Mouse (Mus musculus) embryonic stem cell, embryonic (primary cell): ENCODE results near the gene Nsrp1.

ENCODE experiments used
- CTCF ChIA-PET, 4 experiments: fragments of 300-600 bp in 2 of 4; fragments of 350-600 bp in 2 of 4; sonication (Branson Sonifier 250); formaldehyde crosslinking; loops; one replicate each; lab custom pipeline; 2022; ENCODE audit warnings: inconsistent platforms in 2 of 4; lab: Charles Lee
- POLR2A ChIA-PET, 4 experiments: fragments of 300-600 bp in 2 of 4; fragments of 350-600 bp in 2 of 4; sonication (Branson Sonifier 250); formaldehyde crosslinking; loops; one replicate each; lab custom pipeline; 2022; ENCODE audit warnings: antibody characterized with exemption in 4 of 4, inconsistent platforms in 1 of 4; lab: Charles Lee

Gene Nsrp1

DNA sequence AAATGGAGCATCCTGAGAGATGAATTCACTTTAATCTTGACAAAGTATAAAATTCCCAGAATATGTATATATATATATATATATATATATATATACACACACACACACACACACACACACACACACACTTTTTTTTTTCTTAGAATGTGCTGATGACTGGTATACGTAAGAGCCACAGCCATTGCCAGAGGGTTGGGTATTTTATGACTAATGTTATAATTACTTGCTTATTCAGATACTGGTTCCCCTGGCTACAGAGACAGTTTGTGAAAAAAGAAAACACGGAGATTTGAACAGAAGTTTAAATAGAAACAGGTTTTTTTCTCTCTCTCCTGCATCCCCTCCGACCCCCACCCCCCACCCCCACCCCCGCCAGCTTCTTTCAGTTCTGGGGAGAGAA lies 72.4 kb downstream of the Nsrp1 start:
- POLR2A ChIA-PET: interaction anchor here in 2 of 4 experiments (0.5 to 1.3 kb wide), 3 partner anchors 8 to 145 kb away, joined by 4 read pairs; no protein-coding TSS in a partner anchor
- CTCF ChIA-PET: no interaction called here

DNA sequence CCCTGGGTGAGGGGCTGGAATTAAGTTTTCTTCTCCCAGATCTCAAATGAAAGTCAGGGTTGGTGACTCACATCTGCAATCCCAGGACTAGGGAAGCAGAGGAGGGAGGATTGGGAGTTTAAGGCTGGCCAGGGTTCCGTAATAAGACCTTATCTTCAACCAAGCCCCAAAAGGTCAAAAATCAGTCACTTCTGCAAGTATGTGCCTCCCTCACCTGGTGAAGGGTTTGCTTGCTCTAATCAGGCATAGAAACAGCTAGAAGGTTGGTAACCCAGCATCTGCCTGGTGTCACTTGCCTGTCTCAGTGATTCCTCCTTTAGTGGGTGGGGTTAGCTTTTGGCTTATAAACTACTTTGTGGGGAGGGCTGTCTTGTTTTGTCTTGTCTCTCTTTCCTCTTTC lies 75.9 kb downstream of the Nsrp1 start:
- CTCF ChIA-PET: no interaction called here
- POLR2A ChIA-PET: interaction anchor here in 1 of 4 experiments (1.7 kb wide), 1 partner anchor 57 kb away, joined by 3 read pairs; no protein-coding TSS in a partner anchor

DNA sequence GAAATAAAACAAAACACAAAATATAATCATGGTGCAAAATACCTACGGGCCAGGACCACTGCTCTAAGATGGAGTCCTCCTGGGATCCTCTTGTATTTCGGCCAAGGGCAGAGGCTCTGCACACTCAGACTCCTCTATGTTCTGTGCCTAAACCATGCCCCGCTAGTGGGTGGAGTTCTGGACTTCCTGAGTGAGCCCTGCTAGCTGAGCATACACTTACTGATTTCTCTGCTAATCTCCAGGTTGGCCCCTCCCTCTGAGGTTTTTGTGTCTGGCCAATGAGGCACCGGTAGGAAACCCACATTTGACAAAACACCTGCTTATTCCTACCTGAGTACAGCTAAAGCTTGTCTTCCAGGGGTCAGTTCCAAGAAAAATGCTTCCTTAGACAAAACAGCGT lies 77.5 kb downstream of the Nsrp1 start:
- CTCF ChIA-PET: interaction anchor here in 3 of 4 experiments (0.6 to 1.8 kb wide), 3 partner anchors 70 to 387 kb away, joined by 4 to 7 read pairs (median 4); no protein-coding TSS in a partner anchor
- POLR2A ChIA-PET: interaction anchor here in 3 of 4 experiments (0.7 to 2.4 kb wide), 3 partner anchors 14 to 141 kb away, joined by 3 to 11 read pairs (median 6); no protein-coding TSS in a partner anchor

DNA sequence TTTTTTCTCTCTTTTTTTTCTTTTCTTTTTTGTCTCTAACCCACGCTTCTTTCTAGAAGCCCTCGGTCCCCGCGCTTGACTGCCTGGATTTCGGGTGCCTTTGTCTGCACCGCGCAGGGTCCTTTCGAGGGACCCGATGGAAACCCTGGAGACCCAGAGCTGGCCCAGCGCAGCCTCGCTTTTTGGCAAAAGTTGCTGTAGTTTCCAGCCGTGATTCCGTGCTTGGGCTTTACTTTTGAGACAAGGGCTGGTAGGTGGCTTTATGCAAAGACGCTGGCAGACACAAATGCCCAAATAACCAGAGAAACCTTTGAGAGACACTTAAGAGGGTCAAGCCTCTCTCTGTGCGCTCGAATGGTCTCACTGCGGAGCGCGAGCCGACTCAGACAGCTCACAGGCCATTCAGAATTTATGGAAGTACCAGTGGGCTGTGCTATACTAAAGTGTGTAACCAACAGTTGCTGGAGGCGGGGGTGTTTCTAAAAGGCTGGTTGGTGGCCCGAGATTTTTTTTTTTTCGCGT lies 79.5 kb downstream of the Nsrp1 start:
- POLR2A ChIA-PET: interaction anchor here in 1 of 4 experiments (0.6 to 2.4 kb wide), 4 partner anchors 13 to 329 kb away, joined by 3 to 11 read pairs (median 4); no protein-coding TSS in a partner anchor
- CTCF ChIA-PET: interaction anchor here in 3 of 4 experiments (0.6 to 3.9 kb wide), 6 partner anchors 77 to 1285 kb away, joined by 3 to 29 read pairs (median 3); no protein-coding TSS in a partner anchor

DNA sequence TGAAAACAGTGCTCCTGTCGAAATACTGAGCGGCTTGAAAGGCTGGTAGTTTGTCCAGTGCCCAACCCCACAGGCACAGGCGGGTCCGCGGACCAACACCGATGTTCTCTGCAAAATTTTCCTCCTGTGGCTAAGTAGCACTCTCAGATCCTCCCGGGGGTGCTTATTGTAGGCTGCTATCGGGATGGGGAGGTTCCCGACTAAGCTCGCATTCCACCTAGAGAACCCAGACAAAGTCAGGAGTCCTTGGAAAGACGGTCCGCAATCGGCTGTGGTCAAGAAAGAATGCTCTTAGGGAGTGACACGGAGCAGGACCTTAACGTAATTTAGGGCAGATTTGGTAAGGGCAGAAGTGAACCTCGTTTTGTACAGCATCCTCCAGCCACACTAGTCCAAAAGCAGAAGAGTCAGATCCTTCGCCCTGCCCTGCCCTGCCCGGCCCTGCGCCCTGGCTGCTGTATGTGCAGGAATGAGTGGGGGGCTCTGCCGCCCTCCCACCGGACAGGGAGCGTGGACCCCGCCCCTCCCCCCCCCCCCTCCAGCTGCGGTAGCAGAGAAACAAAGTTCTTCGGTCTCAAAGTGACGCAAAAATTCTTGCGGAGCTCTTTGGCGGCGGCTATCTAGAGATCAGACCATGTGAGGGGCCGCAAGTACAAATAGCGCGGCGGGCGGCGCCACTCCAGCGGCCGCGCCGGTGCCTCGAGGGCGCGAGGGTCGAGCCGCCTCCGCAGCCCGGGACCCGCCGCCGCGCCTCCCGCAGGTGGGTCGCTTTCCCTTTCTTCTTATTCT lies 80.1 kb downstream of the Nsrp1 start, which contains the start of gene Slc6a4:
TSS of gene Slc6a4 (plus strand) at position 688 of the 789 bp plus-strand sequence.
- ChIA-PET CTCF (interaction anchor here (0.5 to 3.9 kb wide), 24 partner anchors 11 to 1454 kb away, joined by 3 to 29 read pairs (median 4); no protein-coding TSS in a partner anchor), POLR2A (interaction anchor here in 3 of 4 experiments (0.5 to 1.5 kb wide), 12 partner anchors 8 to 471 kb away, joined by 3 to 7 read pairs (median 4); no protein-coding TSS in a partner anchor)

DNA sequence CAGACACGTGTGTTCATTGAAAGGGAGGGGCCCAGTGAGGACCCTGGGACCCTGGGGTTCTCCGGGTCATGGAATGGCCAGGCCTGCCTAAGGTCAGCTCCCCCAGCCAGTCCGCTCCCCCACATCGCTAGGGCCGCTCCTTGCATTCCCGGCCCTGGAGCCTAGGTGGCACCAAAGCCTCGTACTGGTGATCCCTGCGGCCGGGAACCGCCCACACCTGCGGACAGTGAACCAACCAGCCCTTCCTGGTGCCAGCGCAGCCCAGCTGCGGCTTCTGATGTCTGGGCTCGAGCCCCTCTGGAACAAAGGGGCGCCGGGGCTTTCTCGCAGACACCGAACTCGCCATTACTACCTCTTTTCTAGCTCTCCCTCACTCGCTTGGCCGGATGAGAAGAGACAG lies 80.9 kb downstream of the Nsrp1 start:
- POLR2A ChIA-PET: interaction anchor here (0.6 to 1.6 kb wide), 15 partner anchors 8 to 423 kb away, joined by 3 to 7 read pairs (median 4); partner anchors contain the start of gene Gosr1 (in 1 of the 4)
- CTCF ChIA-PET: interaction anchor here (0.6 to 3.9 kb wide), 32 partner anchors 10 to 1453 kb away, joined by 3 to 29 read pairs (median 4); no protein-coding TSS in a partner anchor

DNA sequence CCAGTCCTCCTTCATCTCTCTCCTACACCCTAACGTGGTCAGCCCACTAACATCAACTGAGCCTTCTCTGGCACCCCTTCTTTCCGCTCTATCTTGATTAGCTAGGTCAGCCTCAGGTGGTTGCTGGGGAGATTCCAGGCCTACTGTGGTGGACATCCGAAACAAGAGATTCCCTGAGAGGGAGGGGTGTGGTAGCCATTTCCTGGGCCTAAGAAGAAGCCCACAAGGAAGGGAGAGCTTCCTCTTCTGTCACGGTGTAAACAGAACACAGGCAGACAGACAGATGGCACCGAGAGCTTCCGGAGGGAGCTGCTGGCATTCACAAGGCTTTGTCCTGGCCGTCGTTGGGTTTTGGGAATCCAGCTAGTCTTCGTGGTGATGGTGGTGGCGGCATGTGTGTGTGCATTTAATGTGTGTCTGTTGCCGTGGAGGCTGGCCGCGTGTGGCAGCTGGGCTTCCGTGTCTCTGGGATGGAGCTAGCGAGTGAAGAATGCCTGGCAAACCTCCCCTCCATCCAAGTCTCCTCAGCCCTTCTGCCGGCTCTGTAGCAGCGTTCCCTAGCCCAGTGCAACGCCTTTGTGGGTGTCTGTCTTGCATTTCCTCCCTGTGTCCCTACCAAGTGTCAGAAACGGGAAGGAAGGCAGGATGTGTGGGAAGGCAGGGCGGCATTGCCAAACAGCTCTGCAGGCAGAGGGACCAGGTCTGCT lies 82.1 kb downstream of the Nsrp1 start:
- ChIA-PET POLR2A (interaction anchor here in 1 of 4 experiments (0.6 to 1.6 kb wide), 5 partner anchors 9 to 252 kb away, joined by 3 to 4 read pairs (median 4); no protein-coding TSS in a partner anchor), CTCF (interaction anchor here in 3 of 4 experiments (0.6 to 3.9 kb wide), 10 partner anchors 9 to 450 kb away, joined by 3 to 29 read pairs (median 7); no protein-coding TSS in a partner anchor)
